Mouse (Mus musculus): Measurements from ENCODE around the gene Gnptg. TPM values are rescaled to one million over a fixed set of nuclear protein-coding genes. Genes with fewer than 3 reads are reported as not detected.
"Not testable (repeated sequence)": the region's sequence is repeated elsewhere in the genome, so short reads cannot be mapped to it uniquely, and the experiment has no call there.

Gnptg gene
- polyA plus RNA-seq, 1 experiment = 36.1 TPM

GRCm38 (mm10) chr17:25248033-25248750 is 8.3 kb upstream of the Gnptg start:
- no peak for DNase-seq (ENCODE audit: low read depth, low spot score)
- 65% methylated on average over 18 of the region's 18 CpGs for WGBS

GRCm38 (mm10) chr17:25244239-25244638 is 4.3 kb upstream of the Gnptg start:
- WGBS = 66% methylated on average over 16 of the region's 16 CpGs
- no peak for DNase-seq (ENCODE audit: low read depth, low spot score)

GRCm38 (mm10) chr17:25243131-25243780 is 3.3 kb upstream of the Gnptg start:
- WGBS = 84% methylated on average over 11 of the region's 11 CpGs
- no peak for DNase-seq (ENCODE audit: low read depth, low spot score)

GRCm38 (mm10) chr17:25235635-25236034 is 4.3 kb downstream of the Gnptg start:
- DNase-seq (ENCODE audit: low read depth, low spot score) = no peak
- 86% methylated on average over 9 of the region's 9 CpGs for WGBS

- not testable (repeated sequence) for DNase-seq (ENCODE audit: low read depth, low spot score)
- 91% methylated on average over 8 of the region's 11 CpGs for WGBS
Observed at GRCm38 (mm10) chr17:25231621-25232020, 8.3 kb downstream of the Gnptg start.

GRCm38 (mm10) chr17:25230700-25231099 is 9.2 kb downstream of the Gnptg start:
- no peak for DNase-seq (ENCODE audit: low read depth, low spot score)
- WGBS = 81% methylated on average over 3 of the region's 3 CpGs

- DNase-seq (ENCODE audit: low read depth, low spot score) = not testable (repeated sequence)
- WGBS = 70% methylated on average over 17 of the region's 17 CpGs
Observed at GRCm38 (mm10) chr17:25230014-25230655, 9.8 kb downstream of the Gnptg start.

- no peak for DNase-seq (ENCODE audit: low read depth, low spot score)
- WGBS = 70% methylated on average over 5 of the region's 5 CpGs
Observed at GRCm38 (mm10) chr17:25227991-25228390, 11.9 kb downstream of the Gnptg start.

GRCm38 (mm10) chr17:25225659-25226058 is 14.3 kb downstream of the Gnptg start:
- DNase-seq (ENCODE audit: low read depth, low spot score) = no peak
- WGBS = 88% methylated on average over 4 of the region's 4 CpGs

GRCm38 (mm10) chr17:25224586-25225222 is 15.2 kb downstream of the Gnptg start:
- no peak for DNase-seq (ENCODE audit: low read depth, low spot score)
- WGBS = 87% methylated on average over 7 of the region's 7 CpGs

GRCm38 (mm10) chr17:25222951-25223601 is 16.8 kb downstream of the Gnptg start:
- WGBS = 45% methylated on average over 6 of the region's 6 CpGs
- DNase-seq (ENCODE audit: low read depth, low spot score) = no peak

- 13% methylated on average over 14 of the region's 28 CpGs for WGBS
- DNase-seq (ENCODE audit: low read depth, low spot score) = not testable (repeated sequence)
Observed at GRCm38 (mm10) chr17:25222504-25222940, 17.4 kb downstream of the Gnptg start.

GRCm38 (mm10) chr17:25221821-25222503 is 18.0 kb downstream of the Gnptg start:
- DNase-seq (ENCODE audit: low read depth, low spot score) = peak; percentile 19
- 7% methylated on average over 17 of the region's 30 CpGs for WGBS

- WGBS = 73% methylated on average over 1 of the region's 1 CpGs
- DNase-seq (ENCODE audit: low read depth, low spot score) = no peak
Observed at GRCm38 (mm10) chr17:25220746-25221145, 19.2 kb downstream of the Gnptg start.

- 90% methylated on average over 15 of the region's 15 CpGs for WGBS
- no peak for DNase-seq (ENCODE audit: low read depth, low spot score)
Observed at GRCm38 (mm10) chr17:25219492-25220295, 20.2 kb downstream of the Gnptg start.

- WGBS = 90% methylated on average over 9 of the region's 9 CpGs
- no peak for DNase-seq (ENCODE audit: low read depth, low spot score)
Observed at GRCm38 (mm10) chr17:25218967-25219366, 21.0 kb downstream of the Gnptg start.

- WGBS = 80% methylated on average over 3 of the region's 3 CpGs
- DNase-seq (ENCODE audit: low read depth, low spot score) = no peak
Observed at GRCm38 (mm10) chr17:25215431-25215830, 24.5 kb downstream of the Gnptg start.

- no peak for DNase-seq (ENCODE audit: low read depth, low spot score)
- WGBS = 60% methylated on average over 4 of the region's 4 CpGs
Observed at GRCm38 (mm10) chr17:25211705-25212104, 28.2 kb downstream of the Gnptg start.
